Mouse (Mus musculus) intestine, embryonic 14.5 days (tissue): ENCODE data around the gene Htr2a. TPM values are rescaled to one million over a fixed set of nuclear protein-coding genes. Genes with fewer than 3 reads are reported as not detected.
A peak's percentile ranks its signal among the peaks of the same experiment; 100 is the strongest.

ENCODE experiments used
- ATAC-seq: fragments of 200-750 bp; cut with Nextera tagmentation; replicated peaks from 2 replicates; pipeline ENCODE4 v1.8.0; 2017; ENCODE audit warnings: low read depth, moderate number of reproducible peaks, moderate TSS enrichment, moderate library complexity; ENCODE audit not compliant: low FRiP score, low TSS enrichment
- DNase-seq: peaks from one replicate; pipeline ENCODE4 v3.0.0-alpha.2; 2018; ENCODE audit warnings: low spot score
- H3K27ac ChIP-seq: fragments of 300-500 bp; sonication (generic); 2 replicates; pipeline ENCODE4 v1.5.1; 2014; ENCODE audit warnings: low read depth, mild to moderate bottlenecking, control low read depth
- H3K27me3 ChIP-seq: fragments of 300-500 bp; sonication (generic); replicated peaks from 2 replicates; pipeline ENCODE4 v1.6.1; 2014; ENCODE audit warnings: low read length, control low read depth; ENCODE audit not compliant: control insufficient read depth, insufficient read depth
- H3K36me3 ChIP-seq: fragments of 300-500 bp; sonication (generic); 2 replicates; pipeline ENCODE4 v1.6.1; 2014; ENCODE audit warnings: low read length, control low read depth; ENCODE audit not compliant: control insufficient read depth, insufficient read depth
- H3K4me1 ChIP-seq: fragments of 300-500 bp; sonication (generic); replicated peaks from 2 replicates; pipeline ENCODE4 v1.6.1; 2014; ENCODE audit warnings: low read length, control low read depth, mixed read lengths; ENCODE audit not compliant: control insufficient read depth, insufficient read depth
- H3K4me2 ChIP-seq: fragments of 300-500 bp; sonication (generic); 2 replicates; pipeline ENCODE4 v1.6.1; 2014; ENCODE audit warnings: low read length
- H3K4me3 ChIP-seq: fragments of 300-500 bp; sonication (generic); 2 replicates; pipeline ENCODE4 v1.5.1; 2014; ENCODE audit warnings: low read depth, low read length, control low read depth, mixed read lengths
- H3K9ac ChIP-seq: fragments of 300-500 bp; sonication (generic); 2 replicates; pipeline ENCODE4 v1.6.1; 2014; ENCODE audit warnings: mild to moderate bottlenecking, low read length
- H3K9me3 ChIP-seq: fragments of 300-500 bp; sonication (generic); 2 replicates; pipeline ENCODE4 v1.6.1; 2016; ENCODE audit warnings: low read length, control low read depth; ENCODE audit not compliant: control insufficient read depth
- WGBS: fragments of 180-500 bp; shearing (Covaris S2); extraction: QIAGEN DNeasy Blood & Tissue Kit; methylation state at CpG from one replicate; pipeline ENCODE4 v1.1.7; 2014; 5-methylcytosine and 5-hydroxymethylcytosine counted together
- polyA plus RNA-seq: library from polyadenylated mRNA; unstranded; fragments of >200 nt; fragmentation: Nextera tagmentation; extraction: Ambion mirVana; gene quantifications from 2 replicates; pipeline ENCODE4 v1.2.1, GENCODE M21; 2014

Gene Htr2a
- 0.38 and 0.42 TPM in 2 replicates for polyA plus RNA-seq

DNA sequence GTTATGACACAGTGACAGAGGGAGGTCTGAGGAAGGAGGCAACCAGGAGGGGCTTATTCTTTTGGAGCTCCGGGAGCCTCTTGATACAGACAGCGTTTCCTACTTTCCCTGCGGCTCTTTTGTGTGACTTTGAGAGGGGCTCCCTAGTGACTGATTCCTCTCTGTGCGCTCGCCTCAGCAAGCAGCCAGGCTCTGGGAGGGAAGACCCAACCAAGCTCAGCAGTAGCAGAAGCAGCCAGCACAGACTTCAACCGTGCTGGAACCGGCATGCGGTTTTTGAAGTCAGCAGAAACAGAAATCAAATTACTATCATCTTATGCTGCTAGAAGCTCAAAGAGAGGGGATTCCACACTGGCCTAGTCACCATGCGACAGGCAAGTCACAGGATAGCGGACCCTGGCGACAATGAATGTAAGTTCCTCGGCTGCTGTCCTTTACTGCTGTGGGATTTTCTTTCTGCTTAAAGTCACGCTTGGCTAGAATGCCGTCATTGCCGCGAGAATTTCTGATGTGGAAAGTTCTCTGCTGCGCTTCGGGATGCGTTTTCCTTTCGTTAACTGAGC lies at the start of gene Htr2a:
Gene Htr2a, plus strand, starts transcription at position 22 of the 563 bp plus-strand sequence.
- Histone ChIP-seq H3K27me3 (peaks cover 21% of the 10 kb centered on the region), H3K4me2 (peak within 1 kb of the TSS; percentile 81), H3K4me3 (peak within 1 kb of the TSS; percentile 39), H3K36me3 (no peaks in the 10 kb centered on the region), H3K4me1 (no peaks in the 10 kb centered on the region; the same call in 1 of the 2 replicates), H3K9me3 (no peaks in the 10 kb centered on the region), H3K9ac (peak within 1 kb of the TSS; percentile 27), H3K27ac (no peak within 1 kb of the TSS)
- WGBS: 1% methylated on average over 20 of the region's 20 CpGs
- ATAC-seq: no peak
- DNase-seq: peak; percentile 66

DNA sequence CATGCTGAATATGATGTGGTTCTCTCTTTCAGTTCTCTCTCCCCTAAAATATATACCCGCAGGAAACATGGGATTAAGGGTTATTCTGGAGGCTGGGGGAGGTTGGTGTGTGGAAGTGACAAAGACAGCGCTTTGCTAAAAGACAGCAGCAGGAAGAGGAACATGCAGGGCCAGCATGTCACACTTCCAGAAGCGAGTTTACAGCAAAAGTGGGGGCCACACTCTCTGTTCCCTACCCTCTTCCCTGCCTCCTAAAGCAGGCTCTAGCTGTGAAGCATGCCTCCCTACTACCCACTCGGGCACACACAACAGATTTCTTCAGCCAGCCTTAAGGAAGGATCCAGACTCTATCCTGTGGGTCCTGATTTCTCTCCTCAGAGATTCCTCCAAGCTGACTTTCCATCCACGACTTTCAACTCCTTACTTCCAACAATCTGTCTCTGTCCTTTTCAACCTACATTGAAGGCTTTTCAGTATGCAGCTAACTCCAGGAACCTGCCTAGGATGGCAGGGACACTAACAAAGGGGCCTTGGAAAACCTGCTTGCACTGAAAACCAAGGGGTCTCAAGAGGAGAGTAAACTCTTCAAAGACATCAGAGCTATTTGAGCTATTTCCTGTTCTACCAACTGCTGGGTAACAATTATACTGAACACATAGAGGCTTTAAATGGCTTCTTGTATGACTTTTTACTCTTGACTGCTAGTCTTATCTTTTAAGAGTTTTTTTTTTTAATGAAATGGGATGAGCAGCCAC lies 39.1 kb upstream of the Htr2a start:
- no peaks in the 10 kb centered on the region for H3K4me1 ChIP-seq
- no peaks in the 10 kb centered on the region for H3K36me3 ChIP-seq
- 78% methylated on average over 5 of the region's 5 CpGs for WGBS
- no peaks in the 10 kb centered on the region for H3K27me3 ChIP-seq
- no peak overlapping the region for H3K27ac ChIP-seq
- H3K9me3 ChIP-seq: no peaks in the 10 kb centered on the region
- H3K4me3 ChIP-seq: no peak overlapping the region
- ATAC-seq (no peak), DNase-seq (no peak)
- no peak overlapping the region for H3K4me2 ChIP-seq
- no peak overlapping the region for H3K9ac ChIP-seq

DNA sequence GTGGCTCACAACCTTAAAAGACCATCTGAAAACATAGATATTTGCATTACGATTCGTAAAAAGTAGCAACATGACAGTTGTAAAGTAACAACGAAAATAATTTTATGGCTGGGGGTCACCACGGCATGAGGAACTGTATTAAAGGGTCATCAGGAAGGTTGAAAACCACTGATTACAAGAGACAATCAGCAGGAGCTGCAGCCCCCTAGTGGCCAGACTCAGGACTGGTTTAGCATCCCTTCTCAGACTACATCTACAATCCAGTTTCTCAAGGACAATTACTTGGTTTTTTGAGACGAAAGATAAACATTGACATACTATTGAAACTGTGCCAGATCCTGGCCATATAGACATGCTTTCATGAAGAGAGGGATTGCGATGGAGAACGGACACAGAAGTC lies 38.1 kb upstream of the Htr2a start:
- Histone ChIP-seq H3K27me3 (no peaks in the 10 kb centered on the region), H3K4me1 (no peaks in the 10 kb centered on the region), H3K9ac (no peak overlapping the region), H3K4me3 (no peak overlapping the region), H3K4me2 (no peak overlapping the region), H3K27ac (no peak overlapping the region), H3K36me3 (no peaks in the 10 kb centered on the region), H3K9me3 (no peaks in the 10 kb centered on the region)
- peak; percentile 67 for DNase-seq
- no peak for ATAC-seq
- 55% methylated on average over 7 of the region's 7 CpGs for WGBS

DNA sequence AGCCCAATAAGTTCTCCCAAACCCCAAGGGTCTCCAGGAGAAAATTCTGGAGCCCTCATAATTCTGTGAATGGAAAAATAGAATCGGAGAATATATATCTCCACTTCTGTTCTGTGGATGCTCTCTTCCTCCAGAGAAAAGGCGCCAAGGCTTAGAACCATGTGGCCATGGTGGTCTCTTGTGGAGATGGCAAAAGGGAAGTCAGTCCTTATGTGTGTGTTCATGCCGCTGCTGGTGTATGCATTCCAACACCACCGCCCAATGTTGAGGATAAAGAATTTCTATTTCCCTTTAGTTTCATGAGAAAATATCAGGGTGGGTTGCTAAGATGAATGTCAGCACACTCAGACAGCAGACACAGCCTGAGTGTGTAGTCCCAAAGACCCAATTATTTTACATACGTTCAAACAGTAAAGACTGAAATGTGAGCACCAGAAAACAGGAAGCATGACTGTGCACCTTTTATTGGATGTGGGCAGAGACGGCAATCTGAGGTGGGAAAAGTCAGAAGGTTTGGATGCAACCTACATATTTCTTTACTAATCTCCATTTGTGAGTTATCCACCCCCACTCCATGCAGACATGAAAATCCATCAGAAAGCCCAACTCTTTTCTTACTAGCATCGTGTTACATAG lies 37.4 kb upstream of the Htr2a start:
- H3K27ac ChIP-seq: no peak overlapping the region
- WGBS: 82% methylated on average over 7 of the region's 7 CpGs
- no peak overlapping the region for H3K4me2 ChIP-seq
- no peak overlapping the region for H3K4me3 ChIP-seq
- DNase-seq: no peak
- no peak overlapping the region for H3K9ac ChIP-seq
- no peaks in the 10 kb centered on the region for H3K9me3 ChIP-seq
- no peaks in the 10 kb centered on the region for H3K27me3 ChIP-seq
- H3K4me1 ChIP-seq: no peaks in the 10 kb centered on the region
- ATAC-seq: no peak
- no peaks in the 10 kb centered on the region for H3K36me3 ChIP-seq

DNA sequence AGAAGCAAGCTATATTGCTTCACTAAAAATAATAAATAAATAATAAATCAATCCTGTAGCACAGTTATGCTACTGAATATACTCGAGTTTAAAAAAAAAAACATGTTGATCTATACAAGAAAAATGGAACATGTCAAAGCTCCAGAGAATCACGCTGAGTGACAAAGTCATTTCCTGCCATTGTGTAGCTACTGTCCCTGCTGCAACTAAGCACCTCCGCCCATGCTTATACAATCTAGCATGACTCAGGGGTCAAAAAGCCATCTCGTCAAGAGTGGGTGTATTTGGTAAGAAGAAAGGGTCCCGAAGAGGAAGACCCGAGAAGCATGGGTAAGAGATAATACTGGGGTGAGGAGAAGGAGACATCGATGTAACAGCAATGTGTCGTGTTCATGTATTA lies 29.3 kb upstream of the Htr2a start:
- no peaks in the 10 kb centered on the region for H3K36me3 ChIP-seq
- no peak overlapping the region for H3K4me2 ChIP-seq
- ATAC-seq (no peak), DNase-seq (no peak)
- no peak overlapping the region for H3K9ac ChIP-seq
- H3K4me3 ChIP-seq: no peak overlapping the region
- no peaks in the 10 kb centered on the region for H3K27me3 ChIP-seq
- H3K27ac ChIP-seq: no peak overlapping the region
- no peaks in the 10 kb centered on the region for H3K4me1 ChIP-seq
- 77% methylated on average over 8 of the region's 8 CpGs for whole genome bisulfite sequencing
- H3K9me3 ChIP-seq: no peaks in the 10 kb centered on the region

DNA sequence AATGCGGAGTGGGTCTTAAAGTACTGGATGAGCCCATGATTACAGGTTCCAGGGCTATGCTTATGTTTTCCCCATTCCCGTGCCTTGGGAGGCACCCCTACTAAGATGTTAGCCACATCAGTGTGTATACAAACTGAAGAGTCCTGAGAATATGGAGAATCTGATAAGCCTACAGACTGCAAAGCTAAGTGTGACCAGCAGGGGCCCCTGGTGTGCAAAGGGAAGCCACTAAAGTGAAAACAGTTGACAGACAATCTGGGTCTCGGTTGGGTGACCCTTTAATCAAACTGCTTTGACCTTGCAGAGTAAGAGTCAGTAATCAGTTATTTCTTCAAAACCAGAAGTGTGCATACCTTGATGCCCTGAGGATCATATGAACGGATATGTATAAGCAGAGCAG lies 21.8 kb upstream of the Htr2a start:
- no peak for ATAC-seq
- H3K36me3 ChIP-seq: no peaks in the 10 kb centered on the region
- H3K9ac ChIP-seq: no peak overlapping the region
- no peak overlapping the region for H3K27ac ChIP-seq
- H3K9me3 ChIP-seq: 0 out of 2 replicates have a peak, but pooled peaks cover 6% of the 10 kb centered on the region
- WGBS: 69% methylated on average over 4 of the region's 4 CpGs
- H3K4me3 ChIP-seq: no peak overlapping the region
- H3K4me1 ChIP-seq: no peaks in the 10 kb centered on the region
- H3K27me3 ChIP-seq: no peaks in the 10 kb centered on the region
- DNase-seq: no peak
- no peak overlapping the region for H3K4me2 ChIP-seq

DNA sequence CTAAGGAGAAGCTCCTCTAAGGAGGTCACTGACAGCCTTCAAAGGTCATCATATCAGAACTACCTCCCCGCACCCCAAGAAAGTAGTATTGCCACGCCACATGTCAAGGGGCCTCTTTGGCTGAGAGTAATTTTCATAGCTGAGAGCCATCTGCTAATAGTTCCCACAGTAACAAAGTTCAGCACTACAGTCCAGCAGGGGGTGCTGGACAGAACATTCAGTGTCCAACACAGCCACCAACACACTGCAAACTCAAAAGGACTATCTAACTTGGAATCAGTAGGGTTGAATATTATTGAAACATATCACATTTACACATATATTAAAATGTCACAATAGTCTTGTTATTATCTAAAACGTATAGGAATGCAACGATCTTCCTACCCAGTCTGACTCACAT lies 2.6 kb upstream of the Htr2a start:
- H3K36me3 ChIP-seq: no peaks in the 10 kb centered on the region
- H3K4me3 ChIP-seq: no peak overlapping the region
- WGBS: 81% methylated on average over 4 of the region's 4 CpGs
- peaks cover 20% of the 10 kb centered on the region for H3K27me3 ChIP-seq
- H3K9me3 ChIP-seq: no peaks in the 10 kb centered on the region
- DNase-seq (no peak), ATAC-seq (no peak)
- H3K27ac ChIP-seq: no peak overlapping the region
- H3K4me2 ChIP-seq: no peak overlapping the region
- no peak overlapping the region for H3K9ac ChIP-seq
- no peaks in the 10 kb centered on the region; the same call in 1 of the 2 replicates for H3K4me1 ChIP-seq

DNA sequence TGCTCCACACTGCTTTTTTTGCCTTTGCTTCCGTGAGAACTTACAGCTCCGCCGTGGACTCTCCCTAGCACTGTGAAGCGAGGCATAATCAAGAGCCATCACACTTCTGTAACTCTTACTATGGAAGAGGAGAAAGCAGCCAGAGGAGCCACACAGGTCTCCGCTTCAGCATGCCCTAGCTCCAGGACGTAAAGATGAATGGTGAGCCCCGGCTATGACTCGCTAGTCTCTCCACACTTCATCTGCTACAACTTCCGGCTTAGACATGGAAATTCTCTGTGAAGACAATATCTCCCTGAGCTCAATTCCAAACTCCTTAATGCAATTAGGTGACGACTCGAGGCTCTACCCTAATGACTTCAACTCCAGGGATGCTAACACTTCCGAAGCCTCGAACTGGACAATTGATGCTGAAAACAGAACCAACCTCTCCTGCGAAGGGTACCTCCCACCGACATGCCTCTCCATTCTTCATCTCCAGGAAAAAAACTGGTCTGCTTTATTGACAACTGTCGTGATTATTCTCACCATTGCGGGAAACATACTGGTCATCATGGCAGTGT lies 1.1 kb downstream of the Htr2a start:
- H3K27me3 ChIP-seq: peaks cover 21% of the 10 kb centered on the region
- no peak for ATAC-seq

More for the DNA sequence above, 1.1 kb downstream of the Htr2a start:
- 26% methylated on average over 17 of the region's 17 CpGs for WGBS
- H3K27ac ChIP-seq: no peak overlapping the region
- no peaks in the 10 kb centered on the region for H3K9me3 ChIP-seq
- no peak overlapping the region for H3K9ac ChIP-seq
- peak overlapping the region; percentile 39 for H3K4me3 ChIP-seq
- no peaks in the 10 kb centered on the region; the same call in 1 of the 2 replicates for H3K4me1 ChIP-seq
- peak; percentile 58 for DNase-seq
- H3K4me2 ChIP-seq: peak overlapping the region; percentile 81
- H3K36me3 ChIP-seq: no peaks in the 10 kb centered on the region
